Mouse (Mus musculus): ENCODE data around the gene Spata1. TPM values are rescaled to one million over a fixed set of nuclear protein-coding genes. Genes with fewer than 3 reads are reported as not detected.
A peak's percentile ranks its signal among the peaks of the same experiment; 100 is the strongest.

Spata1 gene
- 6.8 and 8.7 TPM in 2 replicates for polyA plus RNA-seq (2016; fragmentation: Nextera tagmentation; extraction: Ambion mirVana)

DNA sequence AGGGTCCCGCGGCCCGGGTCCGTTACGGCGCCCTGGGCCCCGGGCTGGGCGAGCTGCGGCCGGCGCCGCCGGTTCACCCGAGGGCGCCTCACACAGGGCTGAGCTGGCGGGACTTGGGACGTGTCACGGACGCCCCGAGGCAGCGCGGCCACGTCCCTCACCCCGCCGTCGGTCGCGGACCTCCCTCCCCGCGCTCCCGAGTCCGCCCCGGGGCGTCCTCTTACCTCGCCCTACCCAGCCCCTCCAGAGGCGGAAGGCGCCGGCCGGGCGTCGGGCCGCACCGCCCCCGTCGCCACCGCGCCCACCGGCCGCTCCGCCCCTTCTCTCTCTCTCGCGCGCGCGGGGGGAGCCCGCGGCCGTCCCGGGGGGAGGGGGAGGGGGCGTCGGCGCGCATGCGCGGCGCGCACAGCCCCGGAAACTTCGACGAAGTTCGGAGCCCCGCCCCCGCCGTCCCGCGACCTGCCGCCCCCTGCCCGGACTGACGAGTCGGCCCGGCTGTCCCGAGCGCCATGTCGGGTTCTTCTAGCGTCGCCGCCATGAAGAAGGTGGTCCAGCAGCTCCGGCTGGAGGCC is at the start of gene Spata1, which contains the start of gene Gng5:
Gene Spata1, minus strand, starts transcription at position 323 of the 572 bp plus-strand sequence.
Gene Gng5, plus strand, starts transcription at position 377 of the 572 bp plus-strand sequence.
- peak within 1 kb of the TSS; percentile 66 for H3K4me2 ChIP-seq (replicated peaks)
- peak within 1 kb of the TSS; percentile 82 for H3K27ac ChIP-seq
- ATAC-seq (ENCODE audit: low FRiP score) = peak; percentile 93
- peak within 1 kb of the TSS; percentile 85 for H3K9ac ChIP-seq
- H3K27me3 ChIP-seq = no peaks in the 10 kb centered on the region
- H3K36me3 ChIP-seq = peaks cover 5% of the 10 kb centered on the region
- WGBS = under 1% methylated on average over 66 of the region's 88 CpGs
- no peaks in the 10 kb centered on the region for H3K9me3 ChIP-seq (replicated peaks)
- H3K4me1 ChIP-seq = peaks cover 18% of the 10 kb centered on the region
- H3K4me3 ChIP-seq = peak within 1 kb of the TSS; percentile 72

DNA sequence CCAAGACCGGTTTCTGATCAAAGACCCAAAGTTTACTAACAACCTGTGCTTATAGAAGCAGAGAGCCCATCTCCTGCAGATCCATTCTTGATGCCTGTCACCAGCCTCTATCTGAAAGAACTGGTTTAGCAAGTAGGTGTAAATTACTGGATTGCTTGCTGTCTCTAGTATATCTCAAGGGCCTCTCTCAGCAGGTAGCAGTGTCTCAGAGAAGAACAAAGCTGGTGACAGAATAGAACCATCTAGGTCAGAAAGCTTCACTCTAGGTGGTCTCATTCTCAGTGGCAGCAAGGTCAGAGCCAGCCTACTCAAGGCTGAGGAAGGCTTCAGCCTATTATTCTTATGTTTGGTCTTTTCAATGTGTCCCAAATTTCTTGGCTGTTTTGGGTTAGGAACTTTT is 44.1 kb upstream of the Spata1 start:
- no peaks in the 10 kb centered on the region for H3K36me3 ChIP-seq
- no peak overlapping the region for H3K4me2 ChIP-seq (replicated peaks)
- no peak overlapping the region for H3K27ac ChIP-seq
- no peak overlapping the region for H3K9ac ChIP-seq
- H3K4me1 ChIP-seq = no peaks in the 10 kb centered on the region
- no peak overlapping the region for H3K4me3 ChIP-seq
- H3K27me3 ChIP-seq = no peaks in the 10 kb centered on the region
- H3K9me3 ChIP-seq (replicated peaks) = no peaks in the 10 kb centered on the region
- ATAC-seq (ENCODE audit: low FRiP score) = no peak
- 28% methylated on average over 1 of the region's 1 CpGs for WGBS

DNA sequence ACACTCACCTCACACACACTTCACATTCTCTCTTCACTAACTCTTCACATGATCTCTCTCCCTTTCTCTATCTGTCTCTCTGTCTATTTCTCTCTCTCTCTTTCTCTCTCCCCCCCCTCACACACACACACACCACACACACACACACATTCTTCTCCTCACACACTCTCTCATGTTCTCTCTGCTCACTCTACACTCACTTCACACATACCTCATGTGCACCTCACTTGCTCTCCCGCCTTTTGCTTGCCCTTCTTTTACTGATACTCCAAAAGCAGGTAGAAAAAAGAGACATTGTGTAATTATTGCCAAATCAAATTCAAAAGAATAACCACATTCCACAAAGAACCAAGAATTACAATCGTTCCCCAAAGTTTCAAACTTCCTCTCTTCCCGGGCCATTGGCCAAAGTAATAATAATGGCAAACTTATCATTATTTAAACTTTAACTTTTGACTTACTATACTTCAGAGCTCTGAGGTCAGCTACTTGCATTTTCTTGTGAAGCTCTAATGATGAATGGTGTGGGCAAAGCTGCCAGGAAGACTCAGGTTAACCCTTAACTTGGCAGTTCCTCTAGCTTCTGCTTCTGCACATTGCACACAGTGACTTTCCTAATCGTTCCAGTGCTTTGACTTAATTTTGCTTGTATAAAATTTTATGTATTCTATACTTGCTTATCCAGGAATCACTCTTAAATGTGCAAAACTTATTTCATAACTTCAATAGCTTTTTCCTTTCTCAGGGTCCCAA is 41.1 kb upstream of the Spata1 start:
- H3K4me2 ChIP-seq (replicated peaks) = no peak overlapping the region
- H3K4me1 ChIP-seq = no peaks in the 10 kb centered on the region
- H3K4me3 ChIP-seq = no peak overlapping the region
- H3K9ac ChIP-seq = no peak overlapping the region
- no peak for ATAC-seq (ENCODE audit: low FRiP score)
- H3K36me3 ChIP-seq = no peaks in the 10 kb centered on the region
- no peaks in the 10 kb centered on the region for H3K9me3 ChIP-seq (replicated peaks)
- 84% methylated on average over 4 of the region's 4 CpGs for WGBS
- no peak overlapping the region for H3K27ac ChIP-seq
- no peaks in the 10 kb centered on the region for H3K27me3 ChIP-seq

DNA sequence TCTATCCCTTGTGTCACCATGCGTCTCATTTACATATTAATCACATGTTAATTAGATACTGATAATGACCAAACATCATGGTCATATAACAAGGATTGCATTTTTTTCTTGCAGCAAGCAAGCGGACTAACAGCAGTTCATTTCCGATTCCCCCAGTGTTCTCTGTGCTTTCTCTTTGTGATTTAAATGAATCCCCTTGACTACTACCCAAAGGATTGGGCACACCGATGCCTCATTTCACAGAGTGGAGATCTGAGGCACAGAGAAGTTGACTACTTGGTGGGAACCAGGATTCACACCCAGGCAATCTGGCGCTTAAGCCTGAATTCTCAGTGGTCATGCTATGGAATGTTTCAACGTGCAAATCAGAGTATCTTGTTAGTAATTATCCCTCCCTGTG is 35.4 kb upstream of the Spata1 start:
- Histone ChIP-seq H3K9me3 (replicated peaks) (no peaks in the 10 kb centered on the region), H3K4me2 (replicated peaks) (no peak overlapping the region), H3K27me3 (no peaks in the 10 kb centered on the region), H3K4me3 (no peak overlapping the region), H3K4me1 (no peaks in the 10 kb centered on the region), H3K36me3 (no peaks in the 10 kb centered on the region), H3K9ac (no peak overlapping the region), H3K27ac (no peak overlapping the region)
- WGBS = 61% methylated on average over 6 of the region's 6 CpGs
- no peak for ATAC-seq (ENCODE audit: low FRiP score)

DNA sequence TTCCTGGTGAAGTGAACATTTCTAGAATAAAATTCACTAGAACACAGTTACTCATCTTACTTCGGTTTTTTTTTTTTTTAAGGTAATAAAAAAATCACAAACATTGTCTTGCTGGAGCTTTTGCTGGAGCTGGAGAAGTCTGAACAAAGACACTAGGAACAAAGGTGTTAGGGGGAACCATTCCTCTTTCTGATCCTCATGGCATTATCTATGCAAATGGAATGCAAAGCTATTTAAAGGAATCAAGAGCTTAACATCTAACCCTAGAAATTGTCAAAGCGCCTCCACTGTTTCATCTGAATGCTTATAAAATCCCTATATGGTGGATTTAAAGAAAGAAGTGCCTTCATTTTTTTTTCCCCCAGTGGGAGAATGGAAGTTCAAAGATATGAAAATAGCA is 28.8 kb upstream of the Spata1 start:
- Histone ChIP-seq H3K4me2 (replicated peaks) (no peak overlapping the region), H3K36me3 (no peaks in the 10 kb centered on the region), H3K27ac (no peak overlapping the region), H3K4me3 (no peak overlapping the region), H3K9ac (no peak overlapping the region), H3K27me3 (no peaks in the 10 kb centered on the region), H3K9me3 (replicated peaks) (no peaks in the 10 kb centered on the region), H3K4me1 (no peaks in the 10 kb centered on the region)
- WGBS = 41% methylated on average over 2 of the region's 2 CpGs
- no peak for ATAC-seq (ENCODE audit: low FRiP score)

DNA sequence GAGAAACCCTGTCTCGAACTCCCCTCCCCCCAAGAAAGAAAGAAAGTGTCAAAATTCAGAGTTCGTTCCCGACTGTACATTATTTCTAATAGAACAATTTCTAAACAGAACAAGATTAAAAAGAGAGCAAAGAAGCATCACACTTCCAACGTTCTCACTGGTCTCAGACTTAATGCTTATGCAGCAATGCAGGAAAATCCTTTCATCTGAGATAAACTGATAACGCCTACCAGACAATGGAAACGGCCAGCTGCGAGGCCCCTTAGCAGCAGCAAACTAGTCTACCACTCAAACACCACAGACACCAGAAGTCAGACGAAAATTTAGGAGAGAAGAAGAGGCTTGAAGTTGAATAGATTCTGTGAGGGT is 22.1 kb upstream of the Spata1 start:
- H3K9ac ChIP-seq = no peak overlapping the region; the same call in 1 of the 2 replicates
- peak overlapping the region; percentile 71 for H3K4me2 ChIP-seq (replicated peaks)
- no peaks in the 10 kb centered on the region for H3K9me3 ChIP-seq (replicated peaks)
- H3K27ac ChIP-seq = peak overlapping the region; percentile 96
- H3K27me3 ChIP-seq = no peaks in the 10 kb centered on the region
- H3K4me3 ChIP-seq = peak overlapping the region; percentile 77
- ATAC-seq (ENCODE audit: low FRiP score) = no peak
- H3K4me1 ChIP-seq = peaks cover 11% of the 10 kb centered on the region
- peaks cover 17% of the 10 kb centered on the region; the same call in 1 of the 2 replicates for H3K36me3 ChIP-seq
- WGBS = 14% methylated on average over 8 of the region's 8 CpGs

DNA sequence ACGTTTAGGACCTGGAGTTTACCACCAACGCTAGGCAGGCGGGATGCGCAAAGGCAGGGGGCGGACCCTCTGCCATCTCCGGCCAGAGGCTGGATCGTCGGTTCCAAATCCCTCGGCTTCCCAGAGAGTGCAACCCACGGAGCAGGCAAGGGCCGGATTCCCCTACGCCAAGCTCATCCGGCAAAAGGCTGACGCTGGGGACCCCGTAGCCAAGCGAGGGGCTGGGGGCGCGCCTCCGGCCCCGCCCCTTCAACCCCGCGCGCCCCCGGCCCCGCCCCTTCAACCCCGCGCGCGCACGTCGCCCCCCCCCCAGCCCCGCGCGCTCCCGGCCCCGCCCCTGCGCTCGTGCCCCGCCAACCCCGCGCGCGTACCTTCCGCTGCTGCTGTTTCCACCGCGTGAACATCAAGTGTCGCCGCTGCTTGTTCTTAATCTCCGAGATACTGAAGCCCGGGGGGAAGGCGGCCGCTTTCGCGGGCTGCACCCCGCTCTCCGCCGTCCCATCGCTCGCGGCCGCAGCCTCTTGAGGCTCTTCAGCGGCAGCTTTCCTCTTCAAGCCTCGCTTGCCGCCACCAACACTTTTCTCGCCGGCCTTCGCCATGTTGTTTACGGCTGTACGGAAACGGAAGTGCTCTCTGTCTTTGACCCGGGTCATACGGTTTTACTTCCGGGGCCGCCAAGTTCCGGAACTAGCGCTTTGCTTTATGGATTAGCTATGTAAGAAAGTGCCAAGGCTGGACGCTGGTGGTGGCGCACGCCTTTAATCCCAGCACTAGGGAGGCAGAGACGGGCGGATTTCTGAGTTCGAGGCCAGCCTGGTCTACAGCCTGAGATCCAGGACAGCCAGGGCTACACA is 21.5 kb upstream of the Spata1 start, which contains the start of gene Rpf1:
Gene Rpf1, minus strand, starts transcription at position 632 of the 854 bp plus-strand sequence.
- Histone ChIP-seq H3K4me3 (peak within 1 kb of the TSS; percentile 77), H3K9ac (peak within 1 kb of the TSS; percentile 85), H3K4me1 (peaks cover 11% of the 10 kb centered on the region), H3K4me2 (replicated peaks) (peak within 1 kb of the TSS; percentile 71), H3K27ac (peak within 1 kb of the TSS; percentile 96), H3K27me3 (no peaks in the 10 kb centered on the region), H3K36me3 (peaks cover 17% of the 10 kb centered on the region; the same call in 1 of the 2 replicates), H3K9me3 (replicated peaks) (no peaks in the 10 kb centered on the region)
- peak; percentile 96 for ATAC-seq (ENCODE audit: low FRiP score)
- under 1% methylated on average over 76 of the region's 82 CpGs for WGBS

DNA sequence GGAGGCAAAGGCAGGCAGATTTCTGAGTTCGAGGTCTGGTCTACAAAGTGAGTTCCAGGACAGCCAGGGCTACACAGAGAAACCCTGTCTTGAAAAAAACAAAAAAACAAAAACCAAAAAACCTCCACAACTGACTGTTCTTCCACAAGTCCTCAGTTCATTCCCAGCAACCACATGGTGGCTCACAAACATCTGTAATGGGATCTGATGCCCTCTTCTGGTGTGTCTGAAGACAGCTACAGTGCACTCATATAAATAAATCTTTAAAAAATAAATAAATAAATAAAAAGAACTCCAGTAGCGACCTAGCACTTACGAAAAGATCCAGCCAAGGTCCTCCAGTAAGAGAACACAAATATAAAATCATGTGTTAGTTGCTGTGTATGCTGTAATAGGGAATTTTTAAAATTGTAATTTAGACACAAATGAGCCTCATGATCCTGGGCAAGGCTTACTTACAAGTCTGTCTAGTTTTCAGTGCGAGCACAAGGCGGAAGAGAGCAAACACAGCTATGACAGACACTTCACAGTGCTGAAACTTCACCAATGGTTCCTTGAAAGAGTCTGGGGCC is 20.8 kb upstream of the Spata1 start:
- ATAC-seq (ENCODE audit: low FRiP score) = peak; percentile 1; the same call in 1 of the 2 replicates

DNA sequence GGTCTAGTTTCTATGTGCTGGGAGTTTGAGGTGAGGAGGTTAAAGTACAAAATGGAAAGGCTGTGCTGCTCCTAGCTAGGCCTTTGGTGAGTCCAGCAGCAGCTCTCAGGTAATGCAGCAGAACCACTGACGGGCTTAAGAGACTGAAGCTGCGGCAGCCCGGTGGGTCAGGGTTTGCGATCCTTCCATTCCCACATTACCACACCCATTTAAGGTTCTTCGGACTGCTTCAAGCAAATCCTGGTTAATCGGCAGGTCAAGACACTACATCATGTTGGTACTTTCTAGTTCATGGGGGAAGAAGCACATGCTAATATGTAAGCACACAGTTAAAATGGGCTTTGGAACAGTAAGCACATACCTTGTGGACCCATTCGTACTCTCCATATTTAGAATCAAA is 7.2 kb upstream of the Spata1 start:
- Histone ChIP-seq H3K4me3 (no peak overlapping the region), H3K36me3 (peaks cover 55% of the 10 kb centered on the region), H3K27ac (no peak overlapping the region), H3K9ac (no peak overlapping the region), H3K4me1 (peaks cover 8% of the 10 kb centered on the region), H3K9me3 (replicated peaks) (no peaks in the 10 kb centered on the region), H3K4me2 (replicated peaks) (no peak overlapping the region), H3K27me3 (no peaks in the 10 kb centered on the region)
- 94% methylated on average over 7 of the region's 7 CpGs for WGBS
- ATAC-seq (ENCODE audit: low FRiP score) = no peak

More for the DNA sequence above, 20.8 kb upstream of the Spata1 start:
- H3K9ac ChIP-seq = peak overlapping the region; percentile 85
- H3K27ac ChIP-seq = peak overlapping the region; percentile 96
- peaks cover 24% of the 10 kb centered on the region; the same call in 1 of the 2 replicates for H3K36me3 ChIP-seq
- H3K27me3 ChIP-seq = no peaks in the 10 kb centered on the region
- H3K4me3 ChIP-seq = peak overlapping the region; percentile 77
- peak overlapping the region; percentile 71 for H3K4me2 ChIP-seq (replicated peaks)
- no peaks in the 10 kb centered on the region for H3K9me3 ChIP-seq (replicated peaks)
- H3K4me1 ChIP-seq = peaks cover 11% of the 10 kb centered on the region
- 46% methylated on average over 5 of the region's 5 CpGs for WGBS

DNA sequence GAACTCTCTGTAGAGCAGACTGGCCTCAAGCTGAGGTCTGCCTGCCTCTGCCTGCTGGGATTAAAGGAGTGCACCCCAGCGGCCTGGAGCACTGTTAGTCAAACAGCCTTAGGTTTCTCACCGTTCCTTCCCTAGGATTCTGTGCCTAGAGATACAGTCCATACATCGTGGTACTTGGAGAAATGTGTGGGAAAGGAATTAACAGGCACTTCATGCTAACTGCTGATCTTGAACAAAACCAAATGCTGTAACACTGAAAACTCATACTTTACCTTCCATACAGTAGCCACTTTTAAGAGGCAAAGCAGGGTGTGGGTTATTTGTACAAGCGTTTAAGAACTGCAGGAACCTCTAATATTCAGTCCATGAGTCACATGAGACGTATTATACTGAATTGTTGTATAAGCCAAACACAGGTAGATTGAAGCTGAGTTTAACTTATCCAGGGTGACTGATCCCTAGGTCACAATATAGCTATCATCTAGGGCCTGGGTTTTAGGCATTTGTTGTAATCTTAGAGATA is 2.1 kb upstream of the Spata1 start:
- ATAC-seq (ENCODE audit: low FRiP score) = no peak
- Histone ChIP-seq H3K4me1 (peaks cover 18% of the 10 kb centered on the region), H3K4me3 (peak overlapping the region; percentile 72), H3K9ac (no peak overlapping the region), H3K27me3 (no peaks in the 10 kb centered on the region), H3K4me2 (replicated peaks) (peak overlapping the region; percentile 66), H3K9me3 (replicated peaks) (no peaks in the 10 kb centered on the region), H3K27ac (no peak overlapping the region), H3K36me3 (peaks cover 16% of the 10 kb centered on the region)
- WGBS = 61% methylated on average over 5 of the region's 5 CpGs

DNA sequence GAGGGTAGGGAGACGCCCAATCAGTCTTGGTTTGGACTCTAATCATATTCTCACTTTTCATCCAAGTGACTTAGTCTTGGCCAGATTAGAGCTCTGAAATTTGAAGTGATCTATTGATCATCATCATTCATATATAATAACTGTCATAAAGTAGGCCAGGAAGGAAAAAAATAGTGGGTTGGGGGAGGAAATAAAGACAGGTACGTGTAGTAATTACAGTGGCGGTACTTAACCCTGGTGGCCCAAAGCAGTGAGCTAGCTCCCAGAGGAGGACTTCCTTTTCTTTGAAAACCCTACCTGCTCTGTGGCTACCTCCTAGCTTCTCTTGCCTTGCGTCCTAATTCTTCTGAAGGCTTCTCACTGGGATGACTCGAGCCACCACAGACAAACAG is 1.3 kb upstream of the Spata1 start:
- 6% methylated on average over 5 of the region's 5 CpGs for WGBS
- Histone ChIP-seq H3K36me3 (peaks cover 10% of the 10 kb centered on the region), H3K9me3 (replicated peaks) (no peaks in the 10 kb centered on the region), H3K9ac (peak overlapping the region; percentile 85), H3K4me1 (peaks cover 18% of the 10 kb centered on the region), H3K27ac (peak overlapping the region; percentile 82; the same call in 1 of the 2 replicates), H3K4me2 (replicated peaks) (peak overlapping the region; percentile 66), H3K4me3 (peak overlapping the region; percentile 72), H3K27me3 (no peaks in the 10 kb centered on the region)
- no peak for ATAC-seq (ENCODE audit: low FRiP score)
